Mouse (Mus musculus): ENCODE results near the gene Srp14. TPM values are rescaled to one million over a fixed set of nuclear protein-coding genes. Genes with fewer than 3 reads are reported as not detected.
A peak's percentile ranks its signal among the peaks of the same experiment; 100 is the strongest.

Srp14 gene
- total RNA-seq, 2 experiments from 2014 or later = 171 to 194 TPM

GRCm38 (mm10) chr2:118491281-118491731, 11.8 kb upstream of the Srp14 start:
- DNase-seq (ENCODE audit: low spot score in 2 of 2) = no peak

- peak; percentile 31 to 40 for DNase-seq (ENCODE audit: low spot score in 2 of 2)
These were observed 11.0 kb upstream of the Srp14 start for GRCm38 (mm10) chr2:118490241-118491091.

GRCm38 (mm10) chr2:118487806-118488205, 8.3 kb upstream of the Srp14 start:
- no peak for DNase-seq (ENCODE audit: low spot score in 2 of 2)

- DNase-seq (ENCODE audit: low spot score in 2 of 2) = peak; percentile 85 to 86
These were observed 7.4 kb upstream of the Srp14 start for GRCm38 (mm10) chr2:118486933-118487332.

GRCm38 (mm10) chr2:118485415-118485814, 5.9 kb upstream of the Srp14 start:
- DNase-seq (ENCODE audit: low spot score in 2 of 2) = no peak

- DNase-seq (ENCODE audit: low spot score in 2 of 2) = no peak
These were observed 4.9 kb upstream of the Srp14 start for GRCm38 (mm10) chr2:118484386-118484898.

- DNase-seq (ENCODE audit: low spot score in 2 of 2) = no peak
These were observed 3.5 kb upstream of the Srp14 start for GRCm38 (mm10) chr2:118483032-118483431.

GRCm38 (mm10) chr2:118480886-118481285, 1.4 kb upstream of the Srp14 start:
- DNase-seq (ENCODE audit: low spot score in 2 of 2) = no peak

GRCm38 (mm10) chr2:118478833-118479549, 520 bp downstream of the Srp14 start:
- no peak for DNase-seq (ENCODE audit: low spot score in 2 of 2)

- DNase-seq (ENCODE audit: low spot score in 2 of 2) = no peak
These were observed 11.2 kb downstream of the Srp14 start for GRCm38 (mm10) chr2:118468354-118468753.

GRCm38 (mm10) chr2:118466601-118467000, 12.9 kb downstream of the Srp14 start:
- no peak for DNase-seq (ENCODE audit: low spot score in 2 of 2)

- DNase-seq (ENCODE audit: low spot score in 2 of 2) = no peak
These were observed 13.6 kb downstream of the Srp14 start for GRCm38 (mm10) chr2:118465894-118466293.

- DNase-seq (ENCODE audit: low spot score in 2 of 2) = no peak
These were observed 15.1 kb downstream of the Srp14 start for GRCm38 (mm10) chr2:118464450-118464849.

- no peak for DNase-seq (ENCODE audit: low spot score in 2 of 2)
These were observed 16.0 kb downstream of the Srp14 start for GRCm38 (mm10) chr2:118463480-118463879.

- DNase-seq (ENCODE audit: low spot score in 2 of 2) = no peak
These were observed 17.9 kb downstream of the Srp14 start for GRCm38 (mm10) chr2:118461480-118462165.

GRCm38 (mm10) chr2:118457463-118458261, 21.8 kb downstream of the Srp14 start:
- DNase-seq (ENCODE audit: low spot score in 2 of 2) = peak; percentile 30 to 50

- DNase-seq (ENCODE audit: low spot score in 2 of 2) = no peak
These were observed 22.5 kb downstream of the Srp14 start for GRCm38 (mm10) chr2:118457029-118457428.

- DNase-seq (ENCODE audit: low spot score in 2 of 2) = no peak
These were observed 28.5 kb downstream of the Srp14 start for GRCm38 (mm10) chr2:118451056-118451455.

- no peak for DNase-seq (ENCODE audit: low spot score in 2 of 2)
These were observed 31.3 kb downstream of the Srp14 start for GRCm38 (mm10) chr2:118448181-118448580.

Data from layer of hippocampus, postnatal 10 days (tissue).